In genomic region chr9:77909572-77910269, GRCm38 (mm10) we compare ENCODE assay signal across 8 mouse cellular contexts. TPM values are rescaled to one million over a fixed set of nuclear protein-coding genes. Genes with fewer than 3 reads are reported as not detected.
DNase-seq lines count a peak whose midpoint lies in the region; ATAC-seq and TF ChIP-seq lines count a peak whose summit lies in the region.

No protein-coding gene starts in this region.

- no peak for TF ChIP-seq CTCF in cortical plate, adult 2 months (IDR thresholded peaks at IDR 0.05; ENCODE audit: extremely low read depth, insufficient read depth, low read length)
- no peak for TF ChIP-seq CTCF in thymus, adult 2 months (IDR thresholded peaks at IDR 0.05; ENCODE audit: borderline replicate concordance, control insufficient read depth, extremely low read depth, insufficient read depth, low read length, poor library complexity)

- peak overlapping the region; percentile 73 for H3K4me3 ChIP-seq in kidney, embryonic 16.5 days (ENCODE audit: low read length)
- H3K4me3 ChIP-seq in cortical plate, adult 2 months (ENCODE audit: insufficient read depth, low read length), result peak overlapping the region; percentile 46; the same call in 1 of the 2 replicates
- H3K4me3 ChIP-seq in intestine, embryonic 15.5 days (replicated peaks), result peak overlapping the region; percentile 66
- H3K4me3 ChIP-seq in midbrain, embryonic 11.5 days (ENCODE audit: low read depth, low read length), result peak overlapping the region; percentile 64
- H3K4me3 ChIP-seq in thymus, adult 2 months (ENCODE audit: control insufficient read depth, insufficient read depth, low read length), result no peak overlapping the region

- H3K4me1 ChIP-seq in kidney, embryonic 16.5 days (ENCODE audit: insufficient read depth, low read length), result peaks cover 29% of the 10 kb centered on the region
- H3K4me1 ChIP-seq in cortical plate, adult 2 months (ENCODE audit: control insufficient read depth, insufficient read depth, low read length), result 0 out of 2 replicates have a peak, but pooled peaks cover 1% of the 10 kb centered on the region
- peaks cover 6% of the 10 kb centered on the region for H3K4me1 ChIP-seq in intestine, embryonic 15.5 days (replicated peaks)
- peaks cover 12% of the 10 kb centered on the region for H3K4me1 ChIP-seq in midbrain, embryonic 11.5 days (ENCODE audit: control insufficient read depth, insufficient read depth, low read length)
- peaks cover 6% of the 10 kb centered on the region for H3K4me1 ChIP-seq in thymus, adult 2 months (replicated peaks; ENCODE audit: control insufficient read depth, insufficient read depth, low read length)

- no peaks in the 10 kb centered on the region for H3K36me3 ChIP-seq in kidney, embryonic 16.5 days (ENCODE audit: insufficient read depth, low read length)
- no peaks in the 10 kb centered on the region for H3K36me3 ChIP-seq in intestine, embryonic 15.5 days
- no peaks in the 10 kb centered on the region for H3K36me3 ChIP-seq in midbrain, embryonic 11.5 days (ENCODE audit: control insufficient read depth, insufficient read depth, low read length)
- H3K36me3 ChIP-seq in thymus, adult 2 months (ENCODE audit: control insufficient read depth, insufficient read depth, low read length), result no peaks in the 10 kb centered on the region

- H3K27ac ChIP-seq in kidney, embryonic 16.5 days (ENCODE audit: low read length), result peak overlapping the region; percentile 99
- H3K27ac ChIP-seq in cortical plate, adult 2 months (ENCODE audit: insufficient read depth, low read length), result peak overlapping the region; percentile 85
- peak overlapping the region; percentile 98 for H3K27ac ChIP-seq in intestine, embryonic 15.5 days
- H3K27ac ChIP-seq in midbrain, embryonic 11.5 days (ENCODE audit: low read depth, low read length), result peak overlapping the region; percentile 85
- H3K27ac ChIP-seq in thymus, adult 2 months (ENCODE audit: control insufficient read depth, insufficient read depth, low read length), result no peak overlapping the region

- no peaks in the 10 kb centered on the region for H3K27me3 ChIP-seq in kidney, embryonic 16.5 days (ENCODE audit: insufficient read depth, low read length)
- H3K27me3 ChIP-seq in intestine, embryonic 15.5 days (replicated peaks), result no peaks in the 10 kb centered on the region
- H3K27me3 ChIP-seq in midbrain, embryonic 11.5 days (ENCODE audit: control insufficient read depth, insufficient read depth, low read length), result no peaks in the 10 kb centered on the region
- no peaks in the 10 kb centered on the region for H3K27me3 ChIP-seq in thymus, adult 2 months (ENCODE audit: control insufficient read depth, insufficient read depth, low read length)

- ATAC-seq in kidney, embryonic 16.5 days (ENCODE audit: low FRiP score, low TSS enrichment), result peak; percentile 11; the same call in 1 of the 2 replicates
- peak; percentile 3; the same call in 1 of the 2 replicates for ATAC-seq in intestine, embryonic 15.5 days
- ATAC-seq in midbrain, embryonic 11.5 days (ENCODE audit: low FRiP score), result no peak; the same call in 1 of the 2 replicates

- H3K9ac ChIP-seq in kidney, embryonic 16.5 days (replicated peaks; ENCODE audit: low read length), result peak overlapping the region; percentile 86
- H3K9ac ChIP-seq in intestine, embryonic 15.5 days, result peak overlapping the region; percentile 82
- peak overlapping the region; percentile 77 for H3K9ac ChIP-seq in midbrain, embryonic 11.5 days (ENCODE audit: low read length)

- DNase-seq in kidney, adult 8-10 months, result no peak
- peak; percentile 89 for DNase-seq in midbrain, embryonic 11.5 days (ENCODE audit: low spot score, missing footprints)
- no peak for DNase-seq in thymus, adult 2 months
- no peak for DNase-seq in c-Kit-positive CD71-positive TER-119-positive erythroid progenitor cells, embryonic 14.5 days (ENCODE audit: low spot score)
- no peak for DNase-seq in adrenal gland, postnatal 25 days

- H3K9me3 ChIP-seq in kidney, embryonic 16.5 days (ENCODE audit: low read length), result no peaks in the 10 kb centered on the region
- H3K9me3 ChIP-seq in intestine, embryonic 15.5 days, result no peaks in the 10 kb centered on the region
- no peaks in the 10 kb centered on the region for H3K9me3 ChIP-seq in midbrain, embryonic 11.5 days (ENCODE audit: control insufficient read depth, low read length)

- no peak for TF ChIP-seq POLR2A in cortical plate, adult 2 months (IDR thresholded peaks at IDR 0.05; ENCODE audit: extremely low read depth, insufficient read depth, low read length)
- TF ChIP-seq POLR2A in thymus, adult 2 months (IDR thresholded peaks at IDR 0.05; ENCODE audit: control insufficient read depth, extremely low read depth, insufficient read depth, low read length, poor library complexity), result no peak

- WGBS in kidney, embryonic 16.5 days, result 12% methylated on average over 10 of the region's 10 CpGs
- WGBS in intestine, embryonic 15.5 days, result 24% methylated on average over 10 of the region's 10 CpGs
- WGBS in midbrain, embryonic 11.5 days, result 21% methylated on average over 10 of the region's 10 CpGs
- 67% methylated on average over 10 of the region's 10 CpGs for WGBS in thymus, adult 2 months

- H3K4me2 ChIP-seq in kidney, embryonic 16.5 days (replicated peaks; ENCODE audit: low read depth, low read length), result peak overlapping the region; percentile 62
- peak overlapping the region; percentile 62 for H3K4me2 ChIP-seq in intestine, embryonic 15.5 days (replicated peaks)
- peak overlapping the region; percentile 68 for H3K4me2 ChIP-seq in midbrain, embryonic 11.5 days

RNA-seq across cellular contexts. Expression of gene Elovl5, which starts 7.4 kb away (rescaled TPM):
- polyA plus RNA-seq in kidney, embryonic 16.5 days (2015; fragmentation: Nextera tagmentation; extraction: Ambion mirVana), result 90.1 and 95.9 TPM in 2 replicates
- 77.8 and 88.7 TPM in 2 replicates for polyA plus RNA-seq in cortical plate, adult 2 months (2012; rRNA removed)
- polyA plus RNA-seq in intestine, embryonic 15.5 days (2015; fragmentation: Nextera tagmentation; extraction: Ambion mirVana), result 70.9 and 76.9 TPM in 2 replicates
- polyA plus RNA-seq in midbrain, embryonic 11.5 days (2014; fragmentation: Nextera tagmentation; extraction: Ambion mirVana), result 98.2 and 105 TPM in 2 replicates
- 74.0 and 79.6 TPM in 2 replicates for polyA plus RNA-seq in thymus, adult 2 months (2012; rRNA removed)
- 524 and 667 TPM in 2 replicates for total RNA-seq in adrenal gland, postnatal 25 days (2021)
